Mouse (Mus musculus): ENCODE measurements at regions not wholly inside any gene's neighbourhood (a gene's known extent, or its start where the extent isn't known, plus 50 kb on each side); places are given as distances from the start of the nearest gene placed in this dataset.

GRCm38 (mm10) chr16:71889679-71890078 is 418.4 kb upstream of the Robo1 start:
- no peaks in the 10 kb centered on the region for H3K27me3 ChIP-seq (replicated peaks; ENCODE audit: control insufficient read depth, insufficient read depth, low read length)
- no peak overlapping the region for H3K4me2 ChIP-seq (ENCODE audit: low read depth, low read length)
- H3K9me3 ChIP-seq (ENCODE audit: control insufficient read depth, low read length) = no peaks in the 10 kb centered on the region
- WGBS = 87% methylated on average over 2 of the region's 2 CpGs
- no peak for ATAC-seq
- H3K4me3 ChIP-seq (ENCODE audit: low read length) = no peak overlapping the region
- no peaks in the 10 kb centered on the region for H3K4me1 ChIP-seq (ENCODE audit: control insufficient read depth, insufficient read depth, low read length)
- no peaks in the 10 kb centered on the region for H3K36me3 ChIP-seq (ENCODE audit: control insufficient read depth, insufficient read depth, low read length)
- no peak overlapping the region for H3K9ac ChIP-seq (ENCODE audit: low read depth, low read length)
- no peak overlapping the region for H3K27ac ChIP-seq (ENCODE audit: low read length)

- H3K4me3 ChIP-seq (ENCODE audit: low read length) = no peak overlapping the region
- ATAC-seq = no peak
- H3K4me2 ChIP-seq (ENCODE audit: low read depth, low read length) = no peak overlapping the region
- H3K36me3 ChIP-seq (ENCODE audit: control insufficient read depth, insufficient read depth, low read length) = no peaks in the 10 kb centered on the region
- no peaks in the 10 kb centered on the region for H3K4me1 ChIP-seq (ENCODE audit: control insufficient read depth, insufficient read depth, low read length)
- H3K9ac ChIP-seq (ENCODE audit: low read depth, low read length) = no peak overlapping the region
- 87% methylated on average over 13 of the region's 13 CpGs for WGBS
- no peaks in the 10 kb centered on the region for H3K9me3 ChIP-seq (ENCODE audit: control insufficient read depth, low read length)
- no peak overlapping the region for H3K27ac ChIP-seq (ENCODE audit: low read length)
- H3K27me3 ChIP-seq (replicated peaks; ENCODE audit: control insufficient read depth, insufficient read depth, low read length) = no peaks in the 10 kb centered on the region
Observed at GRCm38 (mm10) chr16:71923111-71923510, 385.0 kb upstream of the Robo1 start.

- Histone ChIP-seq H3K4me2 (ENCODE audit: low read depth, low read length) (no peak overlapping the region), H3K27ac (ENCODE audit: low read length) (no peak overlapping the region), H3K27me3 (replicated peaks; ENCODE audit: control insufficient read depth, insufficient read depth, low read length) (no peaks in the 10 kb centered on the region), H3K9ac (ENCODE audit: low read depth, low read length) (no peak overlapping the region), H3K36me3 (ENCODE audit: control insufficient read depth, insufficient read depth, low read length) (no peaks in the 10 kb centered on the region), H3K9me3 (ENCODE audit: control insufficient read depth, low read length) (no peaks in the 10 kb centered on the region), H3K4me3 (ENCODE audit: low read length) (no peak overlapping the region), H3K4me1 (ENCODE audit: control insufficient read depth, insufficient read depth, low read length) (no peaks in the 10 kb centered on the region)
- whole genome bisulfite sequencing = 60% methylated on average over 2 of the region's 2 CpGs
- ATAC-seq = no peak
Observed at GRCm38 (mm10) chr16:71944165-71944564, 363.9 kb upstream of the Robo1 start.

GRCm38 (mm10) chr16:71944846-71945245 is 363.3 kb upstream of the Robo1 start:
- no peak overlapping the region for H3K4me2 ChIP-seq (ENCODE audit: low read depth, low read length)
- H3K36me3 ChIP-seq (ENCODE audit: control insufficient read depth, insufficient read depth, low read length) = no peaks in the 10 kb centered on the region
- H3K4me3 ChIP-seq (ENCODE audit: low read length) = no peak overlapping the region
- H3K9ac ChIP-seq (ENCODE audit: low read depth, low read length) = no peak overlapping the region
- no peaks in the 10 kb centered on the region for H3K27me3 ChIP-seq (replicated peaks; ENCODE audit: control insufficient read depth, insufficient read depth, low read length)
- no peaks in the 10 kb centered on the region for H3K4me1 ChIP-seq (ENCODE audit: control insufficient read depth, insufficient read depth, low read length)
- 92% methylated on average over 2 of the region's 2 CpGs for WGBS
- no peaks in the 10 kb centered on the region for H3K9me3 ChIP-seq (ENCODE audit: control insufficient read depth, low read length)
- no peak overlapping the region for H3K27ac ChIP-seq (ENCODE audit: low read length)
- ATAC-seq = no peak

- H3K4me3 ChIP-seq (ENCODE audit: low read length) = no peak overlapping the region
- H3K27ac ChIP-seq (ENCODE audit: low read length) = no peak overlapping the region
- no peaks in the 10 kb centered on the region for H3K27me3 ChIP-seq (replicated peaks; ENCODE audit: control insufficient read depth, insufficient read depth, low read length)
- 60% methylated on average over 2 of the region's 2 CpGs for WGBS
- ATAC-seq = no peak
- H3K9me3 ChIP-seq (ENCODE audit: control insufficient read depth, low read length) = no peaks in the 10 kb centered on the region
- H3K4me2 ChIP-seq (ENCODE audit: low read depth, low read length) = no peak overlapping the region
- no peaks in the 10 kb centered on the region for H3K4me1 ChIP-seq (ENCODE audit: control insufficient read depth, insufficient read depth, low read length)
- H3K9ac ChIP-seq (ENCODE audit: low read depth, low read length) = no peak overlapping the region
- H3K36me3 ChIP-seq (ENCODE audit: control insufficient read depth, insufficient read depth, low read length) = no peaks in the 10 kb centered on the region
Observed at GRCm38 (mm10) chr16:71952879-71953406, 355.2 kb upstream of the Robo1 start.

GRCm38 (mm10) chr16:71963579-71963978 is 344.5 kb upstream of the Robo1 start:
- H3K9me3 ChIP-seq (ENCODE audit: control insufficient read depth, low read length) = no peaks in the 10 kb centered on the region
- H3K9ac ChIP-seq (ENCODE audit: low read depth, low read length) = no peak overlapping the region
- no peaks in the 10 kb centered on the region for H3K27me3 ChIP-seq (replicated peaks; ENCODE audit: control insufficient read depth, insufficient read depth, low read length)
- no peaks in the 10 kb centered on the region for H3K4me1 ChIP-seq (ENCODE audit: control insufficient read depth, insufficient read depth, low read length)
- no peaks in the 10 kb centered on the region for H3K36me3 ChIP-seq (ENCODE audit: control insufficient read depth, insufficient read depth, low read length)
- no peak for ATAC-seq
- H3K4me2 ChIP-seq (ENCODE audit: low read depth, low read length) = no peak overlapping the region
- H3K4me3 ChIP-seq (ENCODE audit: low read length) = no peak overlapping the region
- H3K27ac ChIP-seq (ENCODE audit: low read length) = no peak overlapping the region

GRCm38 (mm10) chr16:71973811-71974210 is 334.3 kb upstream of the Robo1 start:
- Histone ChIP-seq H3K4me2 (ENCODE audit: low read depth, low read length) (no peak overlapping the region), H3K4me3 (ENCODE audit: low read length) (no peak overlapping the region), H3K36me3 (ENCODE audit: control insufficient read depth, insufficient read depth, low read length) (no peaks in the 10 kb centered on the region), H3K27me3 (replicated peaks; ENCODE audit: control insufficient read depth, insufficient read depth, low read length) (no peaks in the 10 kb centered on the region), H3K4me1 (ENCODE audit: control insufficient read depth, insufficient read depth, low read length) (no peaks in the 10 kb centered on the region), H3K27ac (ENCODE audit: low read length) (no peak overlapping the region), H3K9ac (ENCODE audit: low read depth, low read length) (no peak overlapping the region), H3K9me3 (ENCODE audit: control insufficient read depth, low read length) (no peaks in the 10 kb centered on the region)
- 75% methylated on average over 2 of the region's 2 CpGs for WGBS
- no peak for ATAC-seq

- H3K4me2 ChIP-seq (ENCODE audit: low read depth, low read length) = no peak overlapping the region
- no peak overlapping the region for H3K9ac ChIP-seq (ENCODE audit: low read depth, low read length)
- H3K4me3 ChIP-seq (ENCODE audit: low read length) = no peak overlapping the region
- H3K9me3 ChIP-seq (ENCODE audit: control insufficient read depth, low read length) = no peaks in the 10 kb centered on the region
- 85% methylated on average over 3 of the region's 3 CpGs for WGBS
- ATAC-seq = no peak
- H3K27ac ChIP-seq (ENCODE audit: low read length) = no peak overlapping the region
- H3K27me3 ChIP-seq (replicated peaks; ENCODE audit: control insufficient read depth, insufficient read depth, low read length) = no peaks in the 10 kb centered on the region
- H3K36me3 ChIP-seq (ENCODE audit: control insufficient read depth, insufficient read depth, low read length) = no peaks in the 10 kb centered on the region
- H3K4me1 ChIP-seq (ENCODE audit: control insufficient read depth, insufficient read depth, low read length) = no peaks in the 10 kb centered on the region
Observed at GRCm38 (mm10) chr16:71997634-71998278, 310.4 kb upstream of the Robo1 start.

GRCm38 (mm10) chr16:72027404-72028215 is 280.5 kb upstream of the Robo1 start:
- H3K4me3 ChIP-seq (ENCODE audit: low read length) = peak overlapping the region; percentile 38
- H3K36me3 ChIP-seq (ENCODE audit: control insufficient read depth, insufficient read depth, low read length) = no peaks in the 10 kb centered on the region
- no peaks in the 10 kb centered on the region; the same call in 1 of the 2 replicates for H3K4me1 ChIP-seq (ENCODE audit: control insufficient read depth, insufficient read depth, low read length)
- H3K27me3 ChIP-seq (replicated peaks; ENCODE audit: control insufficient read depth, insufficient read depth, low read length) = 0 out of 2 replicates have a peak, but pooled peaks cover 3% of the 10 kb centered on the region
- peak overlapping the region; percentile 57 for H3K4me2 ChIP-seq (ENCODE audit: low read depth, low read length)
- peak overlapping the region; percentile 3; the same call in 1 of the 2 replicates for H3K9ac ChIP-seq (ENCODE audit: low read depth, low read length)
- no peaks in the 10 kb centered on the region for H3K9me3 ChIP-seq (ENCODE audit: control insufficient read depth, low read length)
- no peak overlapping the region for H3K27ac ChIP-seq (ENCODE audit: low read length)
- WGBS = 3% methylated on average over 27 of the region's 27 CpGs
- ATAC-seq = no peak
